Mouse (Mus musculus) left cerebral cortex, postnatal 10 days (tissue): ENCODE results near the gene D10Wsu102e. TPM values are rescaled to one million over a fixed set of nuclear protein-coding genes. Genes with fewer than 3 reads are reported as not detected.
A peak's percentile ranks its signal among the peaks of the same experiment; 100 is the strongest.
"Not testable (repeated sequence)": the region's sequence is repeated elsewhere in the genome, so short reads cannot be mapped to it uniquely, and the experiment has no call there.

Source experiments
- DNase-seq, 2 experiments: peaks; one replicate each; pipeline ENCODE4 v3.0.0; 2021 to 2022; ENCODE audit warnings: low spot score in 2 of 2, mixed read lengths in 1 of 2; ENCODE audit errors: extremely low spot score in 1 of 2
- intact Hi-C: fragments of 180-260 bp; cut with DNase I; formaldehyde crosslinking; loops from one replicate; pipeline ENCODE4 v1.15.1; 2025
- total RNA-seq, 2 experiments: library from RNA; stranded (reverse); gene quantifications; 2 replicates each; pipeline ENCODE4 v1.2.3; 2021

The D10Wsu102e gene
- total RNA-seq, 2 experiments from 2014 or later: 2.8 to 3.3 TPM

GRCm38 (mm10) chr10:83378083-83378833 is 18.2 kb downstream of the D10Wsu102e start:
- DNase-seq: peak in 1 of 2 experiments; percentile 44

GRCm38 (mm10) chr10:83380501-83380900 is 20.5 kb downstream of the D10Wsu102e start:
- DNase-seq: no peak
- intact Hi-C loops: no loop called here

More at GRCm38 (mm10) chr10:83378083-83378833, 18.2 kb downstream of the D10Wsu102e start:
- intact Hi-C loops: no loop called here

- intact Hi-C loops: no loop called here
- no peak for DNase-seq
Observed at GRCm38 (mm10) chr10:83382528-83382927, 22.5 kb downstream of the D10Wsu102e start.

DNA sequence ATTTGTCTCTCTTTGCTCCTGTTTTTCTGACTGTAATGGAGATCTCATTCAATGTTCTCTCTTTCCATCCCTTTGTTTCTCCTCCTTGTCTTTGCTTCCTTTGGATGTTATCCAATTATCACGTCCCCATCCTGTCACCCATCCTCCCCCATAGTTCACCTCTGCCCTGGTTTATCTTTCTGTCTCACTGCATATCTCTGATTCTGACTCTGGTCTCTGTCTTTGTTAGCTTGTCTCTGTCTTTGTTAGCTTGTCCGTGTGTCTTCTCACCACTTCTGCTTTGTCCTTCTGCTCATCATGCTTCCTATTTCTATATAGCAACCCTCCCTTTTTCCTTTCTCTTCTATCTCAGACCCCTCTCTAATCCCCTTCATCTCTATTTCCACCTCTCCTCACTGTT is 23.0 kb downstream of the D10Wsu102e start:
- intact Hi-C loops: no loop called here
- DNase-seq: no peak

GRCm38 (mm10) chr10:83383863-83384262 is 23.8 kb downstream of the D10Wsu102e start:
- DNase-seq: peak in 1 of 2 experiments; percentile 37
- intact Hi-C loops: no loop called here

GRCm38 (mm10) chr10:83384456-83385215 is 24.6 kb downstream of the D10Wsu102e start:
- DNase-seq: no peak
- intact Hi-C loops: no loop called here

DNA sequence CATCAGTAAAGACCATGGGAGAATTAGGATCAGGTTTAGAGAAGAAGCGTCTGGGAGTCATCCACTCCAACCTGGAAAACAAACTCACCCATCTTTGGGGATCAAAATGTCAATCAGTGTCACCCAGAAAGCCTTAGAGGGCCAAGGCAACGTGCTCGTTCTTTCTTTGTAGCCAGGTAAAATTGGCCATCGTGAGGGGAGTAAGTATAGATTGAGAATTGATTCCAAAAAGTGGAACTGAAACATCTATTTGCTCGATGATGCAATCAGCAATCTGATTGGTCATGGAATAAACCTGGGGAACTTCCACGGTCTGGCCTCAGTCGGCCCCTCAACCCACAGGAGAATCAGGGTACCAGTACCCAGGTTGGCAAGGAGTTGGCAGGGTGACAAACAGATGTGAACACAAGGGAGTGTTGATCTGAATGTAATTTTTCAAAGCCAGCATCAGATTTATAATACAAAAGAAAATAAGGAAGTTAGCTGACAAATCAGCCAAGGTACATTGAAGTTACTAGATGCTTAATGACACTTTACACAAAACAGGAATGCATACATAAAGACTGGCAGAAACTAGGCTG is 25.4 kb downstream of the D10Wsu102e start:
- no peak for DNase-seq
- intact Hi-C loops: no loop called here

DNA sequence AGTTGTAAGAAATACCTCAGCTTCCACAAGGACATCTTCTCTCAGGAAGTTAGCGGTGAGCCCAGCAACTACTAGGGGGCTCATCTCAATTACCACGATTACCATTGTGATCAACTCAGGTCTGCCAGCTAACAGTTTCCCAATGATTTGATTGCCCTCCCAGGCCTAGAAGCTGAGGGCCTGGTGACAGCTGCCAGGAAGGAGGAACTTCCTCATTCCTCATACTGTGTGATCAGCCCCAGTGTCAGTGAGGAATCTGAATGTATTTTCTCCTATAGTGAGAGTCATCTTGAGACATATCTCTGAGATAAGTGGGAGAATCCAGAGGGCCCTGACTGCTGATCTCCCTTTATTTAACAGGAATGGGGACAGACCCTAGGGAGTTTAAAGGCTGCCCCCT is 37.3 kb downstream of the D10Wsu102e start:
- intact Hi-C loops: no loop called here
- DNase-seq: no peak

GRCm38 (mm10) chr10:83400896-83401295 is 40.9 kb downstream of the D10Wsu102e start:
- intact Hi-C loops, DNase-seq: not testable (repeated sequence)

- intact Hi-C loops: no loop called here
- no peak for DNase-seq
Observed at GRCm38 (mm10) chr10:83405031-83405430, 45.0 kb downstream of the D10Wsu102e start.

DNA sequence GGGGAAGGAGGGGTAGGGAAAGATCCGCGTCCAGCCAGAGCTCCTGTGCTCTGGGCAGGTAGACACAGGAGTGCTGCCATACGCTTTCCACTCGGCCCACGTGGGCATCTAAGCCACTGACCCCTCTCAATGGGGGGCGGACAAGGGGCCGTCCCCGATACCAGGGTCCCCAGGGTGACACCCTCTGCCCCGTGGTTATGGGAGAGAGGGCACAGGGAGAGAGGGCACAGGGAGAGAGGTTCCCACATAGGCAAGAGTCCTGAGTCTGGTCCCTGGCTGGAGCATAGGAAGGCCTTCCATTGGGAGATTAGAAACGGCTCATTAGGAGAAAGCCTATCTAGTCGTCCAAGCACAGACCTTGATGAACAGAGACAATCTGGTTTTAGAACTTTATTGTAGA is 45.7 kb downstream of the D10Wsu102e start:
- intact Hi-C loops: no loop called here

GRCm38 (mm10) chr10:83407141-83407540 is 47.1 kb downstream of the D10Wsu102e start:
- intact Hi-C loops: no loop called here
- no peak for DNase-seq

More for the DNA sequence above, 45.7 kb downstream of the D10Wsu102e start:
- no peak for DNase-seq

DNA sequence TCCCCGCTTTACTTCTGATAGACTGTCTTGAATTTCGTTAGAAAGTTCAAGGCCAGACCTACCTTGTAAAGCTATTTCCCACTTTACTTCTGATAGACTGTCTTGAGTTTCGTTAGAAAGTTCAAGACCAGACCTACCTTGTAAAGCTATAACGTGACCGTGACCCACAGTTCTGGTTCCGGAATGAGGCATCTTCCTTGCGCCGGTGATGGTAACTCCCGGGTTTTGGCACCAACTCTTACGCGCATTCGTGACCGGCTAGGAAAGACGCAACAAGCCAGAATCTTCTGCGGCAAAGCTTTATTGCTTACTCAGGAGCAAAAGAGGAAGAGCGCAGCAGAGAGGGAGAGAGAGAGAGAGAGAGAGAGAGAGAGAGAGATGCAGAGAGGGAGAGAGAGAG is 58.4 kb downstream of the D10Wsu102e start:
- DNase-seq, intact Hi-C loops: not testable (repeated sequence)

GRCm38 (mm10) chr10:83448582-83448981 is 88.6 kb downstream of the D10Wsu102e start:
- intact Hi-C loops: no loop called here
- DNase-seq: no peak

GRCm38 (mm10) chr10:83457531-83457930 is 97.5 kb downstream of the D10Wsu102e start:
- DNase-seq: no peak
- intact Hi-C loops: no loop called here

GRCm38 (mm10) chr10:83475226-83475625 is 115.2 kb downstream of the D10Wsu102e start:
- DNase-seq: no peak
- intact Hi-C loops: no loop called here

- peak in 1 of 2 experiments; percentile 36 for DNase-seq
- intact Hi-C loops: no loop called here
Observed at GRCm38 (mm10) chr10:83477286-83477685, 117.3 kb downstream of the D10Wsu102e start.

GRCm38 (mm10) chr10:83490506-83490905 is 130.5 kb downstream of the D10Wsu102e start:
- no peak for DNase-seq
- intact Hi-C loops: no loop called here

- intact Hi-C loops: no loop called here
- no peak for DNase-seq
Observed at GRCm38 (mm10) chr10:83497321-83497720, 137.3 kb downstream of the D10Wsu102e start.
